Mouse (Mus musculus) retina, postnatal 1 day (tissue): ENCODE measurements at regions not wholly inside any gene's neighbourhood (a gene's known extent, or its start where the extent isn't known, plus 50 kb on each side); places are given as distances from the start of the nearest gene placed in this dataset.

Experiments used
- DNase-seq: peaks from one replicate; pipeline ENCODE4 v3.0.0-alpha.2; 2012

GRCm38 (mm10) chr16:84100444-84100843 is 414.5 kb upstream of the A730009L09Rik start:
- no peak for DNase-seq

GRCm38 (mm10) chr16:84111610-84112009 is 403.3 kb upstream of the A730009L09Rik start:
- DNase-seq: no peak

- no peak for DNase-seq
Observed at GRCm38 (mm10) chr16:84117556-84117955, 397.4 kb upstream of the A730009L09Rik start.

GRCm38 (mm10) chr16:84135651-84136200 is 379.2 kb upstream of the A730009L09Rik start:
- peak; percentile 67 for DNase-seq

- DNase-seq: no peak
Observed at GRCm38 (mm10) chr16:84151872-84152271, 363.0 kb upstream of the A730009L09Rik start.

- no peak for DNase-seq
Observed at GRCm38 (mm10) chr16:84172080-84172479, 342.8 kb upstream of the A730009L09Rik start.
